Mouse (Mus musculus) gastrocnemius, postnatal 4 days (tissue): ENCODE measurements around the gene Plin2. TPM values are rescaled to one million over a fixed set of nuclear protein-coding genes. Genes with fewer than 3 reads are reported as not detected.
A peak's percentile ranks its signal among the peaks of the same experiment; 100 is the strongest.
"Not testable (repeated sequence)": the region's sequence is repeated elsewhere in the genome, so short reads cannot be mapped to it uniquely, and the experiment has no call there.

Experiments
- DNase-seq, 2 experiments: peaks; one replicate each; pipeline ENCODE4 v3.0.0; 2021 to 2022; ENCODE audit warnings: low spot score in 2 of 2, mixed read lengths in 2 of 2
- total RNA-seq, 2 experiments: library from RNA; stranded (reverse); gene quantifications; 2 replicates each; pipeline ENCODE4 v1.2.3; 2021

Plin2 gene
- total RNA-seq, 2 experiments from 2014 or later, result 95.5 to 103 TPM

DNA sequence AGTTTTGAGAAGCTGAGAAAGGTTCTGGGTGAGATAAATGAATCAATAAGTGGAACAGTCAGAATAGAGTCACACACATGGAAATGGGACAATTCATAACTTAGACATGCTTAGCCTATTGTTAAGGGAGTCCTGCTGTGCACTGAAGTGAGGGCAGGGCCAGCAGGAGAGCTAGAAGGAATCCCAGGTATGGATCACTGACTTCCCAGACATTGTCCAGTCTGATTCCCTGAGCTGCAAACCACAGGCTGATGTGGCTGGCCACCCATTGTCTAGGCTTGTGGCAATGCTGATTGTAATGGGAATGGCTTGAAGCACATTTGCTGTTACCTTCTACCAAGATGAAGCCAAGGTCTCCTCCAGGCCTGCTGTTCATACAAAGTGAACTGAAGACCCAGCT, 35.5 kb downstream of the Plin2 start:
- not testable (repeated sequence) for DNase-seq

- DNase-seq, result not testable (repeated sequence)
These were observed 37.3 kb downstream of the Plin2 start for GRCm38 (mm10) chr4:86632556-86632955.

- DNase-seq, result no peak
These were observed 38.0 kb downstream of the Plin2 start for GRCm38 (mm10) chr4:86631831-86632230.

- DNase-seq, result not testable (repeated sequence)
These were observed 43.4 kb downstream of the Plin2 start for GRCm38 (mm10) chr4:86626496-86626895.

DNA sequence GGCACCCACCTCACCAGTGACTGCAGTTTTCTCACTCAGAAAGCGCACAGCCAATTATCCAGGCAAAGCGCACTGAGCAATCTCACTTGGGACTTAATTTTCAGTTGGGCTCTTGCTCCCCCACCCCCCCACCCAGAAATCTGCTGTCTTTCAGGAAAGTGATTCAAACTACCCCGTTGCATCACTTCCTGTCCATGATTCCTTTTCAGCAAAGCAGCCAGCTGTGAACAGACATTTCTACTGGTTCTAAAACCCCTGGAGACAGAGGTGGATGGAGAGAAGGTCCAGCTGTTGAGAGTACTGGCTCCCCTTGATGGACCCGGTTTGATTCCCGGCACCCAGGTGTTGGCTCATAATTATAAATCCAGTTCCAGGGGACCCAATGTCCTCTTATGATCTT, 44.4 kb downstream of the Plin2 start:
- no peak for DNase-seq

DNA sequence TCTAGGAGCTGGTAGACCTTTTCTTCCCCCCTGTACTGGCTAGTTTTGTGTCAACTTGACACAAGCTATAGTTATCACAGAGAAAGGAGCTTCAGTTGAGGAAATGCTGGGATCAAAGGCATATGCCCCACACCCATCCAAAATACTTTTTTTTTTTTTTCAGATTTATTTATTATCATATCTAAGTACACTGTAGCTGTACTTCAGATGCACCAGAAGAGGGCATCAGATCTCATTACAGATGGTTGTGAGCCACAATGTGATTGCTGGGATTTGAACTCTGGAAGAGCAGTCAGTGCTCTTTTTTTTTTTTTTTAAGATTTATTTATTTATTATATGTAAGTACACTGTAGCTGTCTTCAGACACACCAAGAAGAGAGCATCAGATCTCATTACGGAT, 47.3 kb downstream of the Plin2 start:
- not testable (repeated sequence) for DNase-seq

GRCm38 (mm10) chr4:86622116-86622515, 47.7 kb downstream of the Plin2 start:
- no peak for DNase-seq

GRCm38 (mm10) chr4:86620506-86620905, 49.4 kb downstream of the Plin2 start:
- DNase-seq, result no peak

DNA sequence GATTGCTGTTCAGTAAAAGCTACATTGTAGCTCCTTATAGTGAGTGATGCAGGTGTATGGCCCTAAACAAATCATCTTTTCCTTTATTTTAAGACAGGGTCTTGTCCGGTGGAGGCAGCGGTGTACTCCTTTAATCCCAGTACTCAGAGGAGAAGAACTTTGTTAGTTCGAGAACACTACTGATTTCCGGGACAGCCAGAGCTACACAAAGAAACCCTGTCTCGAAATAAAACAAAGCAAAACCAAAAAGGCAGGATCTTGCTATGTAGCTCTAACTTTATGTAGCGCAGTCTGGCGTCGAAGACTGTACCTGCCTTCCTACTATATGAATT, 57.6 kb downstream of the Plin2 start:
- no peak for DNase-seq

GRCm38 (mm10) chr4:86611524-86612288, 58.2 kb downstream of the Plin2 start, which contains the start of gene Haus6:
Gene Haus6, minus strand, starts transcription at chr4:86612055.
- peak; percentile 81 to 89 for DNase-seq

Other genes with a start within 250 kb of the Plin2 start
- under 1 TPM in 1 of 2 experiments, not detected in 1; 0.32 TPM for gene Saxo1, start 111.7 kb downstream of the Plin2 start, total RNA-seq
- gene Rraga, start 94.4 kb downstream of the Plin2 start, total RNA-seq, result 10 to 100 TPM; 62.3 to 65.4 TPM
- gene Haus6, start 58.0 kb downstream of the Plin2 start, total RNA-seq, result 10 to 100 TPM; 10.4 to 12.2 TPM
- gene Dennd4c, start 78.5 kb upstream of the Plin2 start, total RNA-seq, result 10 to 100 TPM; 23.6 to 26.0 TPM
- 100 to 1,000 TPM; 808 to 874 TPM for gene Rps6, start 187.4 kb upstream of the Plin2 start, total RNA-seq
- gene Acer2, start 204.3 kb upstream of the Plin2 start, total RNA-seq, result 1 to 10 TPM; 1.9 to 2.8 TPM